Mouse (Mus musculus) liver, postnatal 0 days (tissue): ENCODE results near the gene Got2. TPM values are rescaled to one million over a fixed set of nuclear protein-coding genes. Genes with fewer than 3 reads are reported as not detected.

Experiments
- ATAC-seq: fragments of 200-750 bp; cut with Nextera tagmentation; 2 replicates; pipeline ENCODE4 v1.8.0; 2017; ENCODE audit warnings: mild to moderate bottlenecking, moderate library complexity
- DNase-seq: peaks from one replicate; pipeline ENCODE4 v3.0.0-alpha.2; 2016
- H3K27ac ChIP-seq: fragments of 300-500 bp; sonication (generic); 2 replicates; pipeline ENCODE4 v1.5.1; 2014; ENCODE audit warnings: antibody characterized with exemption, moderate library complexity, mild to moderate bottlenecking, low read depth
- H3K27me3 ChIP-seq: fragments of 300-500 bp; sonication (generic); 2 replicates; pipeline ENCODE4 v1.6.1; 2014; ENCODE audit warnings: low read length, control low read depth, mixed read lengths; ENCODE audit not compliant: insufficient read depth
- H3K36me3 ChIP-seq: fragments of 300-500 bp; sonication (generic); replicated peaks from 2 replicates; pipeline ENCODE4 v1.6.1; 2014; ENCODE audit warnings: mild to moderate bottlenecking, control low read depth, low read length, moderate library complexity, mixed read lengths; ENCODE audit not compliant: insufficient read depth
- H3K4me1 ChIP-seq: fragments of 300-500 bp; sonication (generic); 2 replicates; pipeline ENCODE4 v1.6.1; 2014; ENCODE audit warnings: antibody characterized with exemption, mild to moderate bottlenecking, control low read depth; ENCODE audit not compliant: insufficient read depth
- H3K4me2 ChIP-seq: fragments of 300-500 bp; sonication (generic); 2 replicates; pipeline ENCODE4 v1.6.1; 2014; ENCODE audit warnings: low read depth, mild to moderate bottlenecking, low read length, moderate library complexity, mixed read lengths
- H3K4me3 ChIP-seq: fragments of 300-500 bp; sonication (generic); 2 replicates; pipeline ENCODE4 v1.5.1; 2014; ENCODE audit warnings: low read depth, low read length
- H3K9ac ChIP-seq: fragments of 300-500 bp; sonication (generic); replicated peaks from 2 replicates; pipeline ENCODE4 v1.6.1; 2014; ENCODE audit warnings: mild to moderate bottlenecking, moderate library complexity
- H3K9me3 ChIP-seq: fragments of 300-500 bp; sonication (generic); 2 replicates; pipeline ENCODE4 v1.6.1; 2016; ENCODE audit warnings: mild to moderate bottlenecking, control low read depth, low read length, mixed read lengths
- CTCF ChIP-seq: sonication (generic); IDR thresholded peaks from 2 replicates; pipeline ENCODE4 v1.5.1; 2016; ENCODE audit warnings: antibody characterized with exemption, low read depth
- EP300 ChIP-seq: IDR thresholded peaks from 2 replicates; pipeline ENCODE4 v1.6.1; 2016; ENCODE audit warnings: antibody characterized with exemption, low read depth, mild to moderate bottlenecking
- WGBS: fragments of 180-500 bp; shearing (Covaris S2); extraction: QIAGEN DNeasy Blood & Tissue Kit; methylation state at CpG from one replicate; pipeline ENCODE4 v1.1.7; 2014; ENCODE audit not compliant: insufficient replicate concordance; 5-methylcytosine and 5-hydroxymethylcytosine counted together
- polyA plus RNA-seq: library from polyadenylated mRNA; unstranded; fragments of >200 nt; fragmentation: Nextera tagmentation; extraction: Ambion mirVana; gene quantifications from 2 replicates; pipeline ENCODE4 v1.2.1, GENCODE M21; 2015

Got2 gene
- polyA plus RNA-seq, 1 experiment from 2014 or later: 308 TPM

DNA sequence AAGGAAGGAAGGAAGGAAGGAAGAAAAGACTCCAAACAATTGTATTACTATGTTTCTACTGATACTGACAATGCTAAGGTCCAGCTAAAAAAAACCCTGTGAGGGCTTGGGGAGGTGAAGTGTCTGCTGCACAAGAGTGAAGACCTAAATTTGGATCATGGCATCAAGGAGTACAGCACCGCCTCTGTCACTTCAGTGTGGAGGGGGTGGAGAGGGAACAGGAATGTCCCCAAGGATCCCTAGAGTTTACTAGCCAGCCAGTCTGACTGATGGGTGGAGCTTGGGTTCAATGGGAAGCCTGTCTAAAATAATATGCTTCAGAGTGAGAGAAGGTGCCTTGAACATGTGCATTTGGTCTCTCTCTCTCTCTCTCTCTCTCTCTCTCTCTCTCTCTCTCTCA, 70.1 kb downstream of the Got2 start:
- Histone ChIP-seq H3K27ac (no peak overlapping the region), H3K36me3 (no peaks in the 10 kb centered on the region), H3K9ac (no peak overlapping the region), H3K27me3 (no peaks in the 10 kb centered on the region), H3K9me3 (no peaks in the 10 kb centered on the region), H3K4me3 (no peak overlapping the region), H3K4me1 (no peaks in the 10 kb centered on the region), H3K4me2 (no peak overlapping the region)
- DNase-seq (no peak), ATAC-seq (no peak)
- 59% methylated on average over 1 of the region's 1 CpGs for WGBS
- TF ChIP-seq EP300 (no peak), CTCF (no peak)

GRCm38 (mm10) chr8:95817597-95817996, 70.8 kb downstream of the Got2 start:
- H3K4me1 ChIP-seq: no peaks in the 10 kb centered on the region
- TF ChIP-seq EP300 (no peak), CTCF (no peak)
- no peaks in the 10 kb centered on the region for H3K9me3 ChIP-seq
- no peak overlapping the region for H3K27ac ChIP-seq
- H3K9ac ChIP-seq: no peak overlapping the region
- 79% methylated on average over 3 of the region's 3 CpGs for WGBS
- no peaks in the 10 kb centered on the region for H3K36me3 ChIP-seq
- H3K27me3 ChIP-seq: no peaks in the 10 kb centered on the region
- H3K4me2 ChIP-seq: no peak overlapping the region
- H3K4me3 ChIP-seq: no peak overlapping the region
- no peak for DNase-seq
- ATAC-seq: no peak

DNA sequence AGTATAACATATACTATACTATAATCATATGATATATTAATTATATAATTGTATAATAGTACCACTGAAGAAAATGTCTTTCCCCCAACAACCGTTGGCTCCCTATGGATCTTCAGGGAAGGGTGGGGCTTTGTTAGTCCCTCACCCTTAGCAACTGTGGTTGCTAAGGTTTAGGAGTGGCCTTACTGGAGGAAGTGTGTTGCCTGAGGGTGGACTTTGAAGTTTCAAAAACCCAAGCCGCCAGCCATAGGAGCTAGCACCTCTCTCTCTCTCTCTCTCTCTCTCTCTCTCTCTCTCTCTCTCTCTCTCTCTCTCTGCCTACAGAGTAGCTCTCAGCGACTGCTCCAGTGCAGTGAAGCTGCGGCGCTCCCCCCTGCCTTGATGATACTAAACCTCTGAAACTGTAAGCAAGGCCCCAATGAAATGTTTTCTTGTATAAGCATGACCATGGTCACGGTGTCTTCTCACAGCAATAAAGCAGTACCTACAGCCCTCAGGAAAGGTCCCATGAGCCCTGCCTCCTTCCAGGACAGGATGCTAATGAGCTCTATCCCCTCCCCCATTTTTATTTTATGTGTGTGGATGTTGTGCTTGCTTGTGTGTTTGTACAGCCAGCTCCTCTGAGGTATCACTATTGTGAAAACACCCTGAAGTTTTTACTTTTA, 72.2 kb downstream of the Got2 start:
- ATAC-seq (no peak), DNase-seq (no peak)
- no peaks in the 10 kb centered on the region for H3K36me3 ChIP-seq
- no peak overlapping the region for H3K9ac ChIP-seq
- no peaks in the 10 kb centered on the region for H3K4me1 ChIP-seq
- WGBS: 56% methylated on average over 6 of the region's 6 CpGs
- no peak overlapping the region for H3K4me2 ChIP-seq
- H3K27ac ChIP-seq: no peak overlapping the region
- H3K4me3 ChIP-seq: no peak overlapping the region
- no peaks in the 10 kb centered on the region for H3K9me3 ChIP-seq
- no peak for TF ChIP-seq EP300
- TF ChIP-seq CTCF: no peak
- no peaks in the 10 kb centered on the region for H3K27me3 ChIP-seq

Other genes starting within 250 kb of the Got2 start
- 0.48 and 0.92 TPM in 2 replicates for gene Ndrg4, start 211.6 kb downstream of the Got2 start, polyA plus RNA-seq
- 14.0 and 18.4 TPM in 2 replicates for gene Setd6, start 172.7 kb downstream of the Got2 start, polyA plus RNA-seq
- 11.6 and 16.0 TPM in 2 replicates for gene Cnot1, start 81.1 kb downstream of the Got2 start, polyA plus RNA-seq
- gene Sap18b, start 63.2 kb downstream of the Got2 start, polyA plus RNA-seq: 281 and 290 TPM in 2 replicates
- 7.0 and 9.4 TPM in 2 replicates for gene Slc38a7, start 35.0 kb downstream of the Got2 start, polyA plus RNA-seq